Mouse (Mus musculus) ovary, postnatal 10 days (tissue): Measurements from ENCODE around the gene Adra1b.
A peak's percentile ranks its signal among the peaks of the same experiment; 100 is the strongest.

Experiments
- DNase-seq: peaks from one replicate; pipeline ENCODE4 v3.0.0; 2022; ENCODE audit warnings: low spot score

Adra1b gene

GRCm38 (mm10) chr11:43895323-43895722 is 5.7 kb downstream of the Adra1b start:
- no peak for DNase-seq

- DNase-seq = no peak
These were observed 8.5 kb downstream of the Adra1b start for GRCm38 (mm10) chr11:43892546-43892945.

- no peak for DNase-seq
These were observed 9.6 kb downstream of the Adra1b start for GRCm38 (mm10) chr11:43891457-43891856.

GRCm38 (mm10) chr11:43889208-43889915 is 11.6 kb downstream of the Adra1b start:
- DNase-seq = no peak

- no peak for DNase-seq
These were observed 12.3 kb downstream of the Adra1b start for GRCm38 (mm10) chr11:43888736-43889135.

GRCm38 (mm10) chr11:43887597-43887996 is 13.4 kb downstream of the Adra1b start:
- no peak for DNase-seq

GRCm38 (mm10) chr11:43884521-43884920 is 16.5 kb downstream of the Adra1b start:
- DNase-seq = no peak

- DNase-seq = no peak
These were observed 17.3 kb downstream of the Adra1b start for GRCm38 (mm10) chr11:43883641-43884181.

GRCm38 (mm10) chr11:43877211-43877610 is 23.8 kb downstream of the Adra1b start:
- DNase-seq = no peak

GRCm38 (mm10) chr11:43867721-43868281 is 33.2 kb downstream of the Adra1b start:
- DNase-seq = no peak

GRCm38 (mm10) chr11:43865298-43866165 is 35.5 kb downstream of the Adra1b start:
- no peak for DNase-seq

GRCm38 (mm10) chr11:43853046-43853445 is 48.0 kb downstream of the Adra1b start:
- DNase-seq = no peak

GRCm38 (mm10) chr11:43848056-43848455 is 53.0 kb downstream of the Adra1b start:
- no peak for DNase-seq

- no peak for DNase-seq
These were observed 59.4 kb downstream of the Adra1b start for GRCm38 (mm10) chr11:43841596-43841995.

- DNase-seq = no peak
These were observed 60.5 kb downstream of the Adra1b start for GRCm38 (mm10) chr11:43840491-43840890.

- DNase-seq = peak; percentile 64
These were observed 64.9 kb downstream of the Adra1b start for GRCm38 (mm10) chr11:43835880-43836740.

- no peak for DNase-seq
These were observed 65.6 kb downstream of the Adra1b start for GRCm38 (mm10) chr11:43835456-43835855.

GRCm38 (mm10) chr11:43834531-43834930 is 66.5 kb downstream of the Adra1b start:
- DNase-seq = no peak

GRCm38 (mm10) chr11:43831530-43831929 is 69.5 kb downstream of the Adra1b start:
- no peak for DNase-seq

- DNase-seq = no peak
These were observed 74.2 kb downstream of the Adra1b start for GRCm38 (mm10) chr11:43826769-43827168.

- no peak for DNase-seq
These were observed 77.7 kb downstream of the Adra1b start for GRCm38 (mm10) chr11:43823349-43823748.
